Mouse (Mus musculus) CH12.LX (cell line): Measurements from ENCODE around the gene Tln2.

Experiments
- CHD1 ChIP-seq: IDR thresholded peaks from 2 replicates; pipeline ENCODE4 v1.6.1; 2012; ENCODE audit warnings: low read depth, low read length, improper control_type of control experiment, inconsistent platforms
- CTCF ChIP-seq, 2 experiments: IDR thresholded peaks in 1 of 2; conservative IDR thresholded peaks in 1 of 2; 2 replicates each; pipeline ENCODE4 v1.5.1; 2011 to 2012; ENCODE audit warnings: low read depth in 2 of 2, low read length in 2 of 2, improper control_type of control experiment in 1 of 2, inconsistent platforms in 1 of 2, mild to moderate bottlenecking in 1 of 2, moderate library complexity in 1 of 2
- ELF1 ChIP-seq: IDR thresholded peaks from 2 replicates; pipeline ENCODE4 v1.6.1; 2014; ENCODE audit warnings: low read depth, mild to moderate bottlenecking, inconsistent platforms, low read length, improper control_type of control experiment
- JUN ChIP-seq: IDR thresholded peaks from 2 replicates; pipeline ENCODE4 v1.6.1; 2011; ENCODE audit warnings: low read depth, mild to moderate bottlenecking, low read length, improper control_type of control experiment, moderate library complexity; ENCODE audit not compliant: insufficient read depth
- POLR2A ChIP-seq: IDR thresholded peaks from 2 replicates; pipeline ENCODE4 v1.6.1; 2011; ENCODE audit warnings: low read depth, mild to moderate bottlenecking, improper control_type of control experiment, low read length
- SMC3 ChIP-seq: IDR thresholded peaks from 2 replicates; pipeline ENCODE4 v1.6.1; 2011; ENCODE audit warnings: low read depth, low read length, improper control_type of control experiment
- USF1 ChIP-seq: IDR thresholded peaks from 2 replicates; pipeline ENCODE4 v1.6.1; 2014; ENCODE audit warnings: low read depth, mild to moderate bottlenecking, inconsistent platforms, low read length, improper control_type of control experiment
- ZMIZ1 ChIP-seq: IDR thresholded peaks from 2 replicates; pipeline ENCODE4 v1.6.1; 2012; ENCODE audit warnings: low read depth, mild to moderate bottlenecking, inconsistent platforms, low read length, improper control_type of control experiment
- ZNF384 ChIP-seq: IDR thresholded peaks from 2 replicates; pipeline ENCODE4 v1.6.1; 2012; ENCODE audit warnings: low read depth, low read length, improper control_type of control experiment, inconsistent platforms

DNA sequence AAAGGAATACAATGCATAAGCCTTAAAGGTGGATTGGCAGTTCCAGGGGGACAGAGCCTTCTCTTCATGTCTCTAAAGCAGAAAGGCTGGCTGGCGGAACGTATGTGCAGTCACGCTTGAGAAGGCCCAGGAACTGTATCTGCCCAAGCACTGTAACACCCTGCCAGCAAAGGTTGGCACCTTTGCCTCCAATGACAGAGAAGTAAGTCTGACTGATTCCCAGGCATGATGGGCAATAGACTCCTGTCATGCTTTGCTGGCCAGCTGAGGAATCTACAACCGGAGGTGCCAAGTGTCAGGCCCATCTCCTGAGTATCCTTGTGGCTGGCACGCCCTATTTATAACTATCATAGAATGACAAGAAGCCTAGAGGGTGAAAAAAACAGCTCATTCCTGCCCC is 83.3 kb downstream of the Tln2 start:
- TF ChIP-seq CTCF (conservative IDR thresholded peaks at IDR 0.05 in 1 of 2, IDR thresholded peaks at IDR 0.05 in 1 of 2; ENCODE audit: low read depth in 2 of 2, low read length in 2 of 2) (no peak), SMC3 (no peak), ELF1 (no peak), POLR2A (no peak), JUN (no peak), ZNF384 (no peak), CHD1 (no peak), ZMIZ1 (no peak), USF1 (no peak)
